Mouse (Mus musculus) midbrain, embryonic 16.5 days (tissue): ENCODE results near the gene Gpr3. TPM values are rescaled to one million over a fixed set of nuclear protein-coding genes. Genes with fewer than 3 reads are reported as not detected.

ENCODE experiments used
- ATAC-seq: fragments of 200-750 bp; cut with Nextera tagmentation; 2 replicates; pipeline ENCODE4 v1.8.0; 2017; ENCODE audit warnings: moderate TSS enrichment
- H3K27ac ChIP-seq: fragments of 300-500 bp; sonication (generic); 2 replicates; pipeline ENCODE4 v1.5.1; 2014; ENCODE audit warnings: mild to moderate bottlenecking, low read length, mixed read lengths
- H3K27me3 ChIP-seq: fragments of 300-500 bp; sonication (generic); 2 replicates; pipeline ENCODE4 v1.6.1; 2014; ENCODE audit warnings: low read depth, low read length, mixed read lengths; ENCODE audit not compliant: control insufficient read depth, insufficient read depth
- H3K36me3 ChIP-seq: fragments of 300-500 bp; sonication (generic); 2 replicates; pipeline ENCODE4 v1.6.1; 2014; ENCODE audit warnings: mild to moderate bottlenecking, low read length, moderate library complexity, mixed read lengths; ENCODE audit not compliant: control insufficient read depth, insufficient read depth
- H3K4me1 ChIP-seq: fragments of 300-500 bp; sonication (generic); 2 replicates; pipeline ENCODE4 v1.6.1; 2014; ENCODE audit warnings: mild to moderate bottlenecking, low read length, mixed read lengths; ENCODE audit not compliant: control insufficient read depth, insufficient read depth
- H3K4me2 ChIP-seq: fragments of 300-500 bp; sonication (generic); 2 replicates; pipeline ENCODE4 v1.6.1; 2014; ENCODE audit warnings: mild to moderate bottlenecking, low read length, mixed read lengths
- H3K4me3 ChIP-seq: fragments of 300-500 bp; sonication (generic); 2 replicates; pipeline ENCODE4 v1.5.1; 2014; ENCODE audit warnings: low read depth, mild to moderate bottlenecking, low read length, moderate library complexity, mixed read lengths
- H3K9ac ChIP-seq: fragments of 300-500 bp; sonication (generic); 2 replicates; pipeline ENCODE4 v1.6.1; 2014; ENCODE audit warnings: low read depth, low read length, mixed read lengths
- H3K9me3 ChIP-seq: fragments of 300-500 bp; sonication (generic); replicated peaks from 2 replicates; pipeline ENCODE4 v1.6.1; 2014; ENCODE audit warnings: mild to moderate bottlenecking, low read length, mixed read lengths; ENCODE audit not compliant: control insufficient read depth, poor library complexity, severe bottlenecking
- WGBS: fragments of 180-500 bp; shearing (Covaris S2); extraction: QIAGEN DNeasy Blood & Tissue Kit; methylation state at CpG from one replicate; pipeline ENCODE4 v1.1.7; 2014; 5-methylcytosine and 5-hydroxymethylcytosine counted together
- polyA plus RNA-seq: library from polyadenylated mRNA; unstranded; fragments of >200 nt; fragmentation: Nextera tagmentation; extraction: Ambion mirVana; gene quantifications from 2 replicates; pipeline ENCODE4 v1.2.1, GENCODE M21; 2015

The Gpr3 gene
- polyA plus RNA-seq, 1 experiment from 2014 or later = 2.0 TPM

- Histone ChIP-seq H3K9ac (peak overlapping the region; percentile 69), H3K36me3 (no peaks in the 10 kb centered on the region), H3K4me2 (peak overlapping the region; percentile 86), H3K4me1 (peaks cover 6% of the 10 kb centered on the region), H3K4me3 (peak overlapping the region; percentile 58), H3K27ac (no peak overlapping the region), H3K9me3 (no peaks in the 10 kb centered on the region), H3K27me3 (peaks cover 50% of the 10 kb centered on the region)
- peak; percentile 91 for ATAC-seq
- WGBS = under 1% methylated on average over 78 of the region's 78 CpGs
Observed at GRCm38 (mm10) chr4:133240934-133241908, 28.9 kb upstream of the Gpr3 start.

DNA sequence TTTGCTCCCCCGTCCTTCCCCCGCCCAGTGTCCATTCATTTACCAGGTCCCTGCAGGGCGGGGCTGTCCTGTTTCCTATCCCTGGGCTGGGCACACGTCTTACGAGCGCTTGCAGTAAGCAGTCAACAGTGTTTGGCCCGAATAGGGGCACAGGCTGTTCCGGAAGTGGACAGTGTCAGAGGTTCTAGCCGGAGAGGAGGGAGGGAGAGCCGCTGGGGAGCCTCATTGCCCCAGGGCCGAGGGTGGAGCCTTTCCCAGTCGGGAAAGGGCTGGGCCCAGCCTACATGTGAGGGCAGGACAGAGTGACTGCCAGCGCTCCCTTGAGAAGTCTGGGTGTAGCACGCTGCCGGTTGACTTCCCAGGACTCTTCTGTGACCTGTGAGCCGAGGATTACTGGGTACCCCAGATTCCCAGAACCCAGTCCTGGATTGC, 28.2 kb upstream of the Gpr3 start, which contains the start of gene Map3k6:
TSS of gene Map3k6 (plus strand) at position 329 of the 432 bp plus-strand sequence.
- ATAC-seq = no peak
- Histone ChIP-seq H3K4me2 (peak within 1 kb of the TSS; percentile 86), H3K9ac (peak within 1 kb of the TSS; percentile 69), H3K27ac (no peak within 1 kb of the TSS), H3K36me3 (no peaks in the 10 kb centered on the region), H3K4me3 (peak within 1 kb of the TSS; percentile 58), H3K4me1 (peaks cover 6% of the 10 kb centered on the region), H3K9me3 (no peaks in the 10 kb centered on the region), H3K27me3 (peaks cover 48% of the 10 kb centered on the region)
- 7% methylated on average over 16 of the region's 16 CpGs for WGBS

DNA sequence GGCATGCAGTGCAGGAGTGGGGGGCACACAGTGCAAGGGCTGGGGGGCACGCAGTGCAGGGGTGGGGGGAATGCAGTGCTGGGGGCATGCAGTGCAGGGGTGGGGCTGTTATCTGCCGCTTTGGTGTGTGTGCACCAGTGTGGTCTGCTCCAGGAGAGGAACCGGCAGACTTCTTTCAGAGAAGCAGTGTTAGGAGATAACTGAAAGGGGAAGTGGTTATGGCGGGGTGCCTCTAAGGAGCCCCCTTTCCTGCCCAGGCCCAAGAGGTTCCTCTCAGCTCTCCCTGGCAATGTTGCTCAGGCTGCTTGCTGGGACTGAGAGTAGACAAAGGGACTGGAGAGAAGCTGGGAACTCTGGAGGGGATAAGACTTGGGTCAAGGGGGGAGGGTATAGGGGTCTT, 25.6 kb upstream of the Gpr3 start:
- Histone ChIP-seq H3K27me3 (peaks cover 33% of the 10 kb centered on the region), H3K9ac (no peak overlapping the region), H3K4me2 (no peak overlapping the region), H3K4me1 (peaks cover 6% of the 10 kb centered on the region), H3K27ac (no peak overlapping the region), H3K4me3 (no peak overlapping the region), H3K9me3 (no peaks in the 10 kb centered on the region), H3K36me3 (no peaks in the 10 kb centered on the region)
- WGBS = 75% methylated on average over 3 of the region's 4 CpGs
- no peak for ATAC-seq

GRCm38 (mm10) chr4:133235415-133235814, 23.1 kb upstream of the Gpr3 start:
- H3K4me1 ChIP-seq = no peaks in the 10 kb centered on the region
- ATAC-seq = no peak
- no peaks in the 10 kb centered on the region for H3K9me3 ChIP-seq
- H3K27ac ChIP-seq = no peak overlapping the region
- 79% methylated on average over 5 of the region's 5 CpGs for WGBS
- H3K27me3 ChIP-seq = peaks cover 9% of the 10 kb centered on the region
- no peaks in the 10 kb centered on the region for H3K36me3 ChIP-seq
- no peak overlapping the region for H3K4me2 ChIP-seq
- no peak overlapping the region for H3K9ac ChIP-seq
- no peak overlapping the region for H3K4me3 ChIP-seq

- no peaks in the 10 kb centered on the region for H3K4me1 ChIP-seq
- H3K4me2 ChIP-seq = no peak overlapping the region
- H3K4me3 ChIP-seq = no peak overlapping the region
- no peak overlapping the region for H3K27ac ChIP-seq
- no peak overlapping the region for H3K9ac ChIP-seq
- H3K27me3 ChIP-seq = peaks cover 2% of the 10 kb centered on the region; the same call in 1 of the 2 replicates
- no peaks in the 10 kb centered on the region for H3K9me3 ChIP-seq
- H3K36me3 ChIP-seq = no peaks in the 10 kb centered on the region
- ATAC-seq = no peak
- WGBS = 60% methylated on average over 5 of the region's 5 CpGs
Observed at GRCm38 (mm10) chr4:133234771-133235170, 22.4 kb upstream of the Gpr3 start.

- no peaks in the 10 kb centered on the region for H3K36me3 ChIP-seq
- H3K4me2 ChIP-seq = no peak overlapping the region
- H3K27ac ChIP-seq = no peak overlapping the region
- no peaks in the 10 kb centered on the region for H3K9me3 ChIP-seq
- H3K27me3 ChIP-seq = no peaks in the 10 kb centered on the region
- H3K4me3 ChIP-seq = no peak overlapping the region
- ATAC-seq = no peak
- no peak overlapping the region for H3K9ac ChIP-seq
- 46% methylated on average over 10 of the region's 10 CpGs for WGBS
- no peaks in the 10 kb centered on the region for H3K4me1 ChIP-seq
Observed at GRCm38 (mm10) chr4:133233285-133233976, 21.1 kb upstream of the Gpr3 start.

GRCm38 (mm10) chr4:133229582-133229981, 17.2 kb upstream of the Gpr3 start:
- ATAC-seq = no peak
- no peak overlapping the region for H3K9ac ChIP-seq
- no peaks in the 10 kb centered on the region for H3K4me1 ChIP-seq
- no peaks in the 10 kb centered on the region for H3K9me3 ChIP-seq
- no peak overlapping the region for H3K27ac ChIP-seq
- no peaks in the 10 kb centered on the region for H3K36me3 ChIP-seq
- no peaks in the 10 kb centered on the region for H3K27me3 ChIP-seq
- no peak overlapping the region for H3K4me2 ChIP-seq
- 59% methylated on average over 8 of the region's 8 CpGs for WGBS
- no peak overlapping the region for H3K4me3 ChIP-seq

GRCm38 (mm10) chr4:133227636-133228035, 15.3 kb upstream of the Gpr3 start:
- Histone ChIP-seq H3K27me3 (no peaks in the 10 kb centered on the region), H3K9me3 (no peaks in the 10 kb centered on the region), H3K4me2 (no peak overlapping the region), H3K27ac (no peak overlapping the region), H3K4me1 (no peaks in the 10 kb centered on the region), H3K36me3 (no peaks in the 10 kb centered on the region), H3K4me3 (no peak overlapping the region), H3K9ac (no peak overlapping the region)
- WGBS = 64% methylated on average over 8 of the region's 8 CpGs
- ATAC-seq = no peak

GRCm38 (mm10) chr4:133226073-133226472, 13.7 kb upstream of the Gpr3 start:
- Histone ChIP-seq H3K4me2 (no peak overlapping the region), H3K4me1 (no peaks in the 10 kb centered on the region), H3K36me3 (no peaks in the 10 kb centered on the region), H3K9me3 (no peaks in the 10 kb centered on the region), H3K4me3 (no peak overlapping the region), H3K27me3 (peaks cover 10% of the 10 kb centered on the region), H3K9ac (no peak overlapping the region), H3K27ac (no peak overlapping the region)
- 69% methylated on average over 10 of the region's 10 CpGs for WGBS
- ATAC-seq = no peak
